Mouse (Mus musculus) urinary bladder, postnatal 25 days (tissue): ENCODE results near the gene Jazf1.

Source experiments
- DNase-seq: peaks from one replicate; pipeline ENCODE4 v3.0.0; 2022; ENCODE audit warnings: low spot score

The Jazf1 gene

DNA sequence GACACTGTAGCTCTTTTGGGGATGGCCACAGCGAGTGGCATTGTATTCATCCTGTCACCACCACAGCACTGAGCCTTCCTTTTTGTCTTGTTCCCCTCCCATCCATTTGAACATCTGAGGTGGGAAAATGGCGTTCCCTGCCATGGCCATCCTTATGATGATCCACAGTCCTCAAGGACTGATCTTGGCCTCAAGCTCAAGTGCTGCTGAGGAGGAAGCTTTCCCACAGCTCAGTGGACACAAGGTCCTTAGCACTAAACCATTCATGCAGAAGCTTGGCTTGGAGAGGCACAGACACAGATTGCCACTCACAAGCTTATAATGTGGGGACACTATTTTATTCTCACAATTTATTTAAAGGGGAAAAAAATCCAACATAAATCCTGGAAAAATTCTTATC lies 58.1 kb downstream of the Jazf1 start:
- no peak for DNase-seq

DNA sequence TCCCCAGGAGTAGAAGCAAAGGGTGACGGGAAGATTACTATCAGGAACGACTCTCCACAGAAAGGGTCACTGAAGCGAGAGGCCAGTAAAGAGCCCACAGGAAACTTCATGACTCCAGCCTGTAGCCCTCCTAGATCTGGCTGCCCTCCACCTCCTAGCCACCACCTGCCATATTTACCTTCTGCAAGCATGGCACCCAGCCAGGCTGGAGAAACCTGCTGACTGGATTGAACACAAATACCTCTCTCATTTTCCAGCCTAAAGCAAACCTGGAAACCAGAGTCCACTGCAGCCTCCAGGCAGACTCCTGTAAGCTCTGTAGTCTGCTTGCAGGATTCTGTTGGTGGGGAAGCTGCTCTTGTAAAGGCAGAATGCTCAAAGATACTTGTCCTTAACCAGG lies 62.4 kb downstream of the Jazf1 start:
- peak; percentile 41 for DNase-seq

DNA sequence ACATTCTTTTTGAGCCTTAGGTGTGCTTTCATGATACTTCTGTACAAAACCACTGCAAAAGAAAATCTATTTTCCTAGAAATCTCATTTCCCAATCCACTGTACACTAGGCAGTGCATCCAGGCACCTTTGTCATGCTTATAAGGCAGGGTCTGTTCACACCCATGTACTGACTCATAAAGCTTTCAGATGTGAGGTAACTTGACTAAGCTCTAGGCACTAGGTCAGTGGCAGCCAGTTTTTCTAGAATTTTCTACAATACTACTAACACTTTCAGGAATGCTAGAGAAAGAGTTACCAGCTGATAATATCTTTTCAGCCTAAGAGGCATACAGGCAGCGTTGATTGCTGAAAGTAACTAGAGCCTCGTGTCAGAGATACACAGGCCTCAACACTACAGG lies 62.9 kb downstream of the Jazf1 start:
- DNase-seq, result no peak

DNA sequence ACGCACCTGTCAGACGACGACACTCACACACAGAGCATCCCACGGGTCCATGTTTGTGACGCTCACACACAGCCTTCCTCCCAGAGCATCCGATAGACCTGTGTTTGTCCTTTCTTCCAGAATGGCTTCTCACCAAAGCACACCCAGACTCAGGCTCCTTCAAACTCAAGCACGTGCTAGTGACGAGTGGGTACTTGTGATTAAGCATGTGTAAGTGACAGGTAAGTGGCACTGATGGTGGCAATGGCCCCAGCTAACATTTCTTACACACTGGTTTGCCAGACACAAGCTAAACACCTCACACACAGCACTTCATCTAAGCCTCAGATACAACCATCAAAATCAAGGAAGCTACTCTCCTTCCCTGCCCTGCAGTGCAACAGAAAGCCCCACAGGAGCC lies 77.6 kb downstream of the Jazf1 start:
- no peak for DNase-seq

DNA sequence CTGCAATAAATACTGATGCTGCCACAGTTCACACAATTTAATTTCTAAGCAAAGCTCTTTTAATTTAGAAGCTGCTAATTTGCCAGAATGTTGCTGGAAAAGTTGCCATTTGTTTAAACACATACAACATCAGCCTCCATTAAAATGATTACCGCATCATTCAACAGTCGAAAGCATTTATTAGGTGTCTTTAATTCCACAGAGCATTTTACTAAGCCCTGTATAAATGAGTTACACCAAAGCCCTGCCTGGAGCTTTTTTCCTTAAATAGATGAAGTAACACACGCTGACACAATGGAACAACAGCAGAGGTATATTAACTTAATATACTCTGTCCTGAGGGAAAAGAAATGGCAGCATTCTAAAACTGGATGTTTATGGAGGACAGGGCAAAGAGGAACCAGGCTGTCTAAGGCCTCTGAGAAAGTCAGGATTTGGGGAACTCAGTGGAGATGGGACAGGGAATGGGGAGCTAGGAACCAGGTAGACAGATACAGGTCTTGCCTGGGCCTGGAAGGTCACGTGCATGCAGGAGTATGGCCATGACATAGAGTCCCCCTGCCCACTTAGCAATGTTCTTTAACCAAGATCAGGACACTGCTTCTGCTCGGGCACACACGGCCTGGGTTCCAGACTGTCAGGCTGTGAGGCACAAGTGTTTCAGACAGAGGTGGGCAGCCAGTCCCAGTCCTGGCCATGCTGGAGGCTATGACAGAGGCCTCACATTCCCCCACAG lies 80.4 kb downstream of the Jazf1 start:
- DNase-seq, result no peak

DNA sequence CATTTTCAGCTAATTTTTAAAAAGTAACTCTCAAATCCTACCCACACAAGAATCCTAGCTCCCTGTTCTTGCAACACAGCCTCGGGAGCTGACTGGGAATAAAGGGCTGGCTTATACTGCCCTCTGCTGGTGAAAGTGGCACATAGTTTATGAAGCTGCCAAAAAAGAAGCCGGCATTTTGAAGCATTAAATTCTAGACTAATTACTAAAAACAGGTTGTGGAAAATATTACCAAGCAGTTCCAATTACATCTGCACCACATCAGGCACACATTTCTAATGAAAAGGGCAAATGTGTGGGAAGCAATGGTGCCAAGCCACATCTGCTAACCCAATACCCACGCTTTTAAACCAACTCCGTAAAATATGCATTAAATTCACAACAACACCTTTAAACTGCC lies 81.0 kb downstream of the Jazf1 start:
- DNase-seq, result peak; percentile 42

DNA sequence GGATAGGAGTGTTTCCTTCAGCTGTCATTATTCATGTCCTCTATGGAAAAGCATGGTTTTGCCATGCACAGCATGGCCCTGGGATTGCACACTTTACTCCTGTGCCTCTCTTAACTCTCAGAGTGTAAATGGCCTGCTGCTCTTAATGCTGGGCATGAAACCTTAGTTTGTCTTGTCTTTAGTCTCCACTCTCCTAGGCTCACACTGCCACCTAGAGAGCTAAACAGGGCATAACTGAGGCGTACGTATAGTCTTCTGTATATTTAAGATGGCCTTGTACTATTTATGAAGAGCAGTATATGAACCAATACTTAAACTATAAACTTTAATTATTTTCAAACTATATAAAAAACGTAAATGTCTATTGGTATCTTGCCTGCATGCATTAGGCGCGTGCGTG lies 86.3 kb downstream of the Jazf1 start:
- DNase-seq, result no peak

DNA sequence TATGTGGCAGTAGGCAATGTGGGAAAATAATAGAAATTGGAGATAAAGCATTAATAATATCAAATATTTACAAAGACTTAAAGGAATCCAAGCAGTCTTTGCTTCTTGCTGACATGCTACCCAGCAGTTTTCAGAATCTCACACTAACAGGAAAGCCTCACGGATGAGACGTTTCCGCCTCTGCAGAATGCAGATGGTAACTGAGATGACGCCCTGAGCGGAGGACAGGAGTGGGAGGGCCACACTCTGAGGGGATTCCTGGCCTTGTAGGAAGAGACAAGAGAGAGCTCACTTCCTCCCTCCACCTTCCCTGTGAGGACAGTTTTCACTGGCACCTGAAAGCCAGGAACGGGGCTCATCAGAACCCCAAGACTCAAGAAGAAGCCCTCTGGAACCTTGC lies 88.9 kb downstream of the Jazf1 start:
- DNase-seq, result no peak

DNA sequence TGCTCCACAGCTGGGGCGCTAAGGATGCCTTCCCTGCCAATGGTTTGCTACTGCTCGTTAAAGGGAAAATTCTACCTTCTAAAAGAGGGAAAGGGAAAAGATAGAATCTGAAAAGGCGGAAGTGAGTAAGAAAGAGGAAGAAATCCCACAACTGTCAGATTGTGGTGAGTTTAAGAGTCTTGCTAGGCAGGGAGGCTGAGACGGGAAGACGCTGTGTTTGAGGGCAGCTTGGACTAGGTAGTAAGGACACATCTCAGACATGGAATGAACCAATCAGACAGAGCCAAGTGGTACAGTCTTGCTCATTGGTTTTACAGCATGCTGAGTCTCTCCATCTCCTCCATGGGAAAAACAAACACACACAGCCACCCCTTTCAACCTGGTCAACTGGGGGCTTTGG lies 95.1 kb downstream of the Jazf1 start:
- DNase-seq, result no peak

DNA sequence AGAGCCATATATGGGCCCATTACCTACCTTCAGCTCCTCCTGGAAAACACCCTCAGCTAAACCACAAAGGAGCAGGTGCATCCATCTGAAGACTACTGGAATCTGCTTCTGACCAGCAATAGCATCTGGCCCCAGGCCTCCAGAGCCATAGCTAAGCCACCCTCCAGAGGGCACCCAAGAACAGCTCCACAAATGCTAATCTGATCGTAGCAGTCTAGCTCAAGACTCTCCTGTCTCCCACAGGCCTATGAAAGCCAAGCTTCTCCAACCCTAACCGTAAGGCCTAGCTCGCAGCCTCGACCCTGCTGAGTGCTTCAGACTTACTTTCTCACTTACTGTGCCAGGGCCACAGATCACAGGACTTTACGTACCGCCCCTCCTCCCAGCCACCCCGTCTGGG lies 96.3 kb downstream of the Jazf1 start:
- DNase-seq, result no peak

DNA sequence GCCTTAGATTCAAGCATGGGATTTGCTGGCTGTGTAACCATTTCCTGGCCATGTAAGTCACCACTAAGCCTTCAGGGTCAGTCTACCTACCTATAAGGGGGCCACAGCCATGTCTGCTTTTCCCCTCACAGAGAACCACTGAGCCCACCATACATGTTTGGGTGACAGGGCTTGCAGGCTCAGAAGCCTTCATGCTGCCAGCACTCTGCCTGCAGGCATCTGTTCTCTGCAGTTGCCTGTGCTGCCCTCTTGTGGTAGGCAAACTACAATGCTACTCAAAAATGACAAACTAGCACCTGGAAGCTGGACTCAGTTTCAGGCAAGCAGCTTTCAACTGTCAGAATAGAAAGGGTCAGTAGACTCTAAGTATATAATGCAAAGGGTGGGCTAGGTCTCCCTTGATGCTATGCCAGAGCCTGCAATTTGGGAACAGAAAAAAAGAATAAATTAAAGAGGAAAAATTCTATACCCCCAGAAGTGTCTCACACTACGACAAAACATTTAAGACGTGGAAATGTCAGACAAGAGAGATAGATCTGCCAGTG lies 98.6 kb downstream of the Jazf1 start:
- DNase-seq, result peak; percentile 74

DNA sequence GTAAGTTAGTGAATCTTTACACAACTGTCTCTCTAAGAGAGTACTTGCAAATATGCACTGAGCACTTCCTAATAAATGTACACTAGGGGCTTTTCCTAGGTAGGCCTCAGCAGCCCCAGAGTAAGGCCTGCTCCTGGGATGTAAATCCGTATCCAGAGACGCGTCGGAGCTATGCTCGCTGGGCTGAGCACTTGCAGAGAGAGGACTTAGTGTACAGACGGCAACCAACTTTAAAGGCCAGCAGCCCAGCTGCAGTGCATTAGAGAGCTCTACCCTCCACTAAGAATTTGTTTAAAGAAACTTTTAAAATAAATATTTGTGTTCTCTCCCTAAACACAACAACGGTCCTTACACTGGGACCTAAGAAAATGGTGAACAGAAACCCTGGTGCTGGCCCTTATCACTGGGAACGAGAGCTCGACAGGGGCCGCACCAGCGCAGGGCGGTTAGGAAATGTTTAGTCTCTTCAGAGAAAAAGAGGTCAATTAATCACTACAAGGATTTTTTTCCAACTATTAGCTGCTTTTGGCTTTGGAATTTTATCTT lies 100.0 kb downstream of the Jazf1 start:
- no peak for DNase-seq

DNA sequence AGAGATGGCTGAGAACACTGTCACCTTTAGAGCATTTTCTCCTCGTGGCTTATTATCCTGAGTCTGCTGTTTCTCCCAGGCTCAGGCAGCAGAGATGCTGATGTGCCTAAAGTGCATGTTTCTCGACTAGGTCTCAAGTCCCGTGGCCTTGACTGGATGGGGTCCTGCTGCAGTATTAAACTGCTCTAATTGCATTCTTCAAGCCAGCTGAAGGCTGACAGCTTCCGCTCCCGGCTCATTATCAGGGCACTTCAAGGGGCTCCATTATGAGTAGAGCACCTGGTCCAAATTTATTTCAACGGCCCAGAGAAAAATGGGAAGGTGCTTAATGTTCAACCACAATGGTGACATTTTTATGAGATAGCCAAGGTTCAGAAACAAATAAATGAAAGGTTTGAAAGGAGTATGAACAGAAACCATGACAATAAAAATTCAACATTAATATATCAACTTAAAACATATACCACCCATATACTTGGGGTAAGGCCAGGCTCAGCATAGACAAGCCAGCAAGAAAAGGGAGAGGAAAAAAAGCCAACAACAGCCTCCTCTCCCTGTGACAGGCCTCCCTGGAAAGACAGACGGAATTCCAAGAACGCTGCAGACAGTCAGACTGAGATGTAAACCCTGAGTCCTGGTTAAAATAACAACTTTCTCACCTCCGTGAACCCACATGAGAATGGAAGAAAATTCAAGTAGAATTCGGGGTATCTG lies 100.7 kb downstream of the Jazf1 start:
- DNase-seq, result no peak

DNA sequence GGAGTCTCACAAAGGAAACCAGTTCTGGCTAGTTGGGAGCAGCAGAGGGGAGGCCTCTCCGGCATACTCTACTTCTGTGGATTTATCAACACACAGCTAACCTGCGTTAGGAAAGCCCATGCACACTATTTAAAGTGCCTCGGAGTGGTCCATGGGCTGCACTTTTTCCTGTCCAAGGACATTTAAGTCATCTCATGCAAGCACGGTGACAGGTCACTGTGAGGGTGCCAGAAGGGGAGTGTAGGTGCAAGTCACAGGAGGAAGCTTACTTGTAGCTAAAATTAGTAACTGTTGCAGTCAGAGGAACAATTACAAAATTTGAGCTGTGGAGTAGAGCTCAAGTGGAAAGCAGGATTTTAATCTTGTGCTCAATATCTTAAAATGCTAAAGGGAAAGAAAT lies 102.4 kb downstream of the Jazf1 start:
- DNase-seq, result no peak

DNA sequence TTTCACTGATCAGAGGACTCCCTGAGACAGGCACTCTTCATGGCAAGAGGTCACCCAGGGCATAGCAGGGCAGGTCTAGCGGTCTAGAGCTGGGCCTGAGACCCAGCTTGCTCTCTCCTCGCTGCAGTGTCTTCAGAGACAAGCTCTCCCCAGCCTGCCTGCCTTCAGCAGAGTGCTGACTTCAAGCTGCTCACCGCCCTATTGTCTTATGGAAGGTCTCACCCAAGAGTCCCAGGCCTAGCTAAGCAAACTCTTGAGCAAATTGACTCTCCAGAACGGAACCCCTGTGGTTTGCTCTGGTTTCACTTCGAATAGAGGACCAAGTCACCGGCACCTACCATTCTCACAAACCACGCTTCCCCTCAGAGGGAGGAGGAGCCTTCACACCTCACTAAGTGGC lies 103.1 kb downstream of the Jazf1 start:
- no peak for DNase-seq

DNA sequence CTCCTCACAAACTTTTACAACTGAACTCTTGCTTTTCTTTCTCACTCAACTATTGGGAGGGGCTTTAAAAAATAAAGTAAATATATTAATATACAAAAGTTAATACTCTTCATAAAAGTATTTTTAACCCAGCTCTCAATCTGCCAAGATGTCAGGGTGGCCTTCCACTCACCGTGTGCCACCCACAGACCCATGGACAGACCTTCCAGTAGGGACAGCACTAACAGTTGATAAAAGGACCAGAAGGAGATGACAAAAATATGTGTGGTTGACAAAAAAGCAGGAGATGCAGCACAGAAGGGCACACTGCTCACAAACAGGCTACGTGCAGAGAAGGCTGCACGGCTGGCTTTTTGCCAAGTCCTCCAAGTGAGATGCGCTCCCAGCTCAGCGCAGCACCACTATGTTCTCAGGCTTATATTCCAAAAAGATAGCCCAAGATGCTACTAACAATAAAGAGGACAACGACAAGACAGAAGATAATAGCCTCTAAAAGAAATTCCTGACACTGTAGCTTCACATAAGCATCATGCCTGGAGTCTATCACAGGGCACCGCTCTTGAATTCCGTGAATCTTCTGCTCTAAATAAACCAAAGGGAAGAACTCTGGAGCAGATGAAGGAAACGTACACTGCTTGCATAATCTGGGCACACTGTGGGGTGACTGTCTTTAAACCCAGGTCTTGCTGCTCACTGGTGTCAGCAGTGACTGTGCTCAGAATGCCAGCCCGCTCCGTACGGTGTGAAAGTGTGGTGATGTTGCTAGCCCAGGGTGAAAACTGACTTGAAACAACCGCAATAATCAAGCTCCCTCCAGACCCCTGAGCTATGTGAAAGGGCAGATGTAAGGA lies 104.4 kb downstream of the Jazf1 start:
- DNase-seq, result no peak

DNA sequence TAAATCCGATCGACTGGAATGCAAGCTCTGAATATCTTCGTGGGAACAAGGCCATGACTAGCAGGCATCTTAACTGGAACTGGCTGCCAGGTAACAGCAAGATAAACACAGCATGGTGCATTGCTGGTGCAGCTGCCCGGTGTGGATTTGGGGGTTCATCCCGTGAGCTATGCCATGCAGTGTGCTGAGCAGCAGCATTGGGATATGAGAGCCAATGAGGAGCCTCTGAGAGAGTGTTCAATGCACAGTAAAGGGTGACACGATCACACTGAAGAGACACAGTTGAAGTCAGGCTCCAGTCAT lies 105.0 kb downstream of the Jazf1 start:
- DNase-seq, result no peak

DNA sequence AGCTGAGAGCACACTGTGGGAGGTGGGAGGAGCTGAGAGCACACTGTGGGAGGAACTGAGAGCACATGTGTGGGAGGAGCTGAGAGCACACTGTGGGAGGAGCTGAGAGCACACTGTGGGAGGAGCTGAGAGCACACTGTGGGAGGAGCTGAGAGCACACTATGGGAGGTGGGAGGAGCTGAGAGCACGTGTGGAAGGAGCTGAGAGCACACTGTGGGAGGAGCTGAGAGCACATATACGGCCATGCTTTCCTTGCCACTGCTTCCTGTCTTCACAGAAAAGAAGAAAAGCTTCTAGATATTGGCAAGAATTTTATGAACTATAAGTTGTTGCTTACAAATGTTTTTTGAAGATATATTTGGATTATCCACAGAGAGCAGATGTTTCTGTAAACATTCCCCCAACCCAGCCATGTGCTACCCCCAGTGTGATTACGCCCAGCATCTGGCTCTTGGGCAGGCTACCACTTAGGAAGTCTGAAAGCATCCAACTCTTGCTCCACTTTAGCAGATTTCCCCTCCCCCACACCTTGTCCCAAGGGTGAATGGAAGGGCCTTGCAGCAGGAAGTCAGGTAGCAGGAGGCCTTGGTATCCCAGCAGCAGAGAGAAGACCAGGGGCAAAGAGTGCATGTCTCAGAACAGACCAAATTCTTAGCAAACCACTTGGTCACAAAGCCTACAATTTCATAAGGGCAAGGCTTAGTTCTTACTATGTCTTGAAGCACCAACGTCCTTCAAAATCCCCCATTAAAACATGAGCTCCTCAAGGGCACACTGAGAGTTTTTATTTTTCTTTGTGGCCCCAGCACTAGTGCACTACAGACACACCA lies 105.6 kb downstream of the Jazf1 start:
- no peak for DNase-seq

DNA sequence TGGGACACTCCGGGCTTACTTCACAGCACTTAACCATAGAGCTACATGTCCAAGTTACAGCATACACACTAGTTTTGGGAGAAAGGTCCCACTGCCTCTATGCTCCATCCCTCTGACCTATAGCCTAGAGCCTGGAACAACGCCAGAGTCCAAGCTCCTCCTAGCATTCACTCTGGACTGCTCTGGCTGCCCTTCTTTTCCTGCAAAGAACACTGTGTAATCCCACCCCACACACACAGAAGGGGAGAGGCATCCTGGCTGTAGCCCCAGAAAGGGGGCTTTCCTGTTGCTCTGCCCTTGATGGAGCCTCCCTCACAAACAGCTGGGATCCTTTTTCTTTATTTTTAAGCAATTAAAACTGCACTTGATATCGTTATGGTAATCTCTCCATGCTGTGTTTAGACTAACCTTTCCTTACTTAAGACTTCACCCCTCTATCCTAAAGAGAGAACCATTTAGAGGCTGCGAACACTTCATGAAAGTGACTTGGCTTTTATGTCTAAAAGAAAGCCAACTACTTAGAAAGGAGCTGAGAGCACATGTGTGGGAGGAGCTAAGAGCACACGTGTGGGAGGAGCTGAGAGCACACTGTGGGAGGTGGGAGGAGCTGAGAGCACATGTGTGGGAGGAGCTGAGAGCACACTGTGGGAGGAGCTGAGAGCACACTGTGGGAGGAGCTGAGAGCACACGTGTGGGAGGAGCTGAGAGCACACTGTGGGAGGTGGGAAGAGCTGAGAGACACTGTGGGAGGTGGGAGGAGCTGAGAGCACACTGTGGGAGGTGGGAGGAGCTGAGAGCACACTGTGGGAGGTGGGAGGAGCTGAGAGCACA lies 106.6 kb downstream of the Jazf1 start:
- no peak for DNase-seq

DNA sequence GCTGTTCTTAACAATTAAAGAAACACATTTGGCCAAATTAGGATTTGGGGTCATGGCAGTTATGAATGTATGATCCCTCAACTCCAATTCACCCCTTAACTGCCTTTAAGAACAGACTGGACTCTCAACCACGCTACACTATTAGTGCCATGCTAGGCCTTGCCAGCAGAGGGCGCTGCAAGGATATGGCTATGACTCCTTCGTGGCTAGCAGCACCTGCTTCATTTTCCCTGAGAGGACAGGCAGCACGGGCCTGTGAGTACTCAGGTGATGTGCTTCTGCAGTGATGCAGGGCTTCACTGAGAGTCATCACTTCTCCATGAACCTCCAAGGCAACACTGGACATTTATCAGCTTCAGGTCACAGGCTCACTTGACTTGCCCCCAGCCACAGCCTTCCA lies 110.7 kb downstream of the Jazf1 start:
- DNase-seq, result peak; percentile 74

DNA sequence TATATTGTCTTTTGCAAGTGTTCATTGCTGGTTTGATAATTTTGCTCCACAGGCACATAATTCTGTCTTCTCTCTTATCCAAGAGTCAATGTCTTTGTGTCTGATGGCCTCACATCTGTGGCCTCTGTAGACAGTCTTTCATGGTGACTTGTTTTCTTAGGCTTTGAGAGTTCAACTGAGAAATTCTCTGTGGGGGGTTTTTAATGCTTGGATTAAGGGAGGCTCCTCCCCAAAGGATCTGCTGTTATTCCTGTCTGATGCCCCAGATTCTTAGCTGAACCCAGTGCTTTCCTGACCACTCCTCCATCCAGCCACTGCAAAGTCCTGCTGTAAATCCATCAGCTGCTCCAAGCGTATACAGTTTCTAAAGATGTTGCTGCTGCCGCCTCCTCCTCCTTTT lies 112.3 kb downstream of the Jazf1 start:
- no peak for DNase-seq
